Mouse (Mus musculus): Measurements from ENCODE around the gene Hadha. TPM values are rescaled to one million over a fixed set of nuclear protein-coding genes. Genes with fewer than 3 reads are reported as not detected.

Gene Hadha
- 142 and 153 TPM in 2 replicates for polyA plus RNA-seq (2015; fragmentation: Nextera tagmentation; extraction: Ambion mirVana)

DNA sequence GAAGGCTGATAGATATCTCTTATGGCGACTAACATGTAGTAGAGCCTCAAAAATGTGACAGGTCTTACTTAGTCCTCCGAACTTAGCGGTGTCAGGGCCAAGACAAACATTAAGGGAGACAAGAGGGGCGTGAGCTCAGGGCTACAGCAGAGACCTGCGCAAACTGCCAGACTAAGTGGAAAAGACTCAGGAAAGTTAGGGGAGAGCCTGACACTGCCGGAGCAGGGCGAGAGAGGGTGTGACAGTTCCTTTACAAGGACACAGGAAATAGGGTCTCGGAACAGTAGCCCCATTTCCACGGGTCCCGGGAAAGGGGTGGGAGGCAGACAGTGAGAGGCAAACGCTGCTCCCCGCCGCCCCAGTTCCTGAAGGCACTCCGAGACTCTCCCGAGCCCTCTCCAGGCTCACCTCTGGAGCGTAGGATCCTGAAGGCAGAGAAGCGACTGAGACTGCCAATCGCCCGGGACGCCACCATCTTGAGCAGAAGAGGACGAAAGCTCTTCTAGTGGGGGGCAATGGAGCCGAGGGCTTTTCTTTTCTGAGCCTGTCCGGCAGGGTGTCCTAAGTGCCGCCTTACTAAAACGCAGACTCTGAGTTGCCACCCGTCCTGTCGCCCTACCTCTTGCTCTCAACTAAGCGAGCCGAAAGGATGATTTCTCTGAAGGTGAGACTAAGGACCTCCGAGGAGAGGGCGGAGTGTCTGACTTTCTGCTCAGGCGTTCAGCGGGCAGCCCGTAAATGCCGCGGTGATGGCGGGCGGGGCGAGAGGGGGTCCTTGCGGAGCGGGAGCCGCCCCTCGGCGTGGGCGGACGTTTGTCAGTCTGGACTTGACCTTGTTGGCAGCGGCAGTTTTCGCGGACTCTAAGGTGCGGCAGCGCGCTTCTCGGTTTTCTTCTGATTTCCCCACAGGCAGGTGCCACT is at the start of gene Hadha, which contains the start of gene Hadhb:
Gene Hadha (minus strand): TSS at position 689 of the 921 bp plus-strand sequence.
Gene Hadhb (plus strand): TSS at position 775 of the 921 bp plus-strand sequence.
- peaks cover 13% of the 10 kb centered on the region; the same call in 1 of the 2 replicates for H3K4me1 ChIP-seq
- H3K36me3 ChIP-seq = no peaks in the 10 kb centered on the region
- H3K9me3 ChIP-seq = no peaks in the 10 kb centered on the region
- H3K9ac ChIP-seq = peak within 1 kb of the TSS; percentile 86
- ATAC-seq (ENCODE audit: insufficient read depth, low FRiP score, low read depth) = peak; percentile 90
- under 1% methylated on average over 53 of the region's 53 CpGs for WGBS
- no peaks in the 10 kb centered on the region for H3K27me3 ChIP-seq (replicated peaks)
- H3K4me3 ChIP-seq (replicated peaks) = peak within 1 kb of the TSS; percentile 98
- H3K4me2 ChIP-seq = peak within 1 kb of the TSS; percentile 69
- peak within 1 kb of the TSS; percentile 91 for H3K27ac ChIP-seq

DNA sequence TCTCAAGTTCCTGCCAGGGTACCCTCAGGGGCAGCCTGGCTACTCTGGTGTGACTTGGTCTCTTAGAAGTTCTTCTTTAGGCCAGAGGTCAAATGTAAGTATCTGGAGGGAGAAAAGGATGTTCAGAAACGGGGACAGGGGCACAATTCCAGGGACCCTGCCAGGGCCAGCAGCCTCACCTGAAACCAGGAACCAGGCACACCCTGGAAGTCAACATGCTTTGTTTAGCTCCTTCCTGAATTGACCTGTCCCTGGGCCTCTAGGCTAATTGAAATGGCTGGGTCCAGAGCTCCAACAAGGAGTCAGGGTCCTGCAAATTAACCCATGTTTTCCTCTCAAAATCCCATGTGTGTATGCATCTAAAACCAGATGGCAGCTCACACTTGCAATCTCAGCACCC is 49.5 kb upstream of the Hadha start:
- Histone ChIP-seq H3K4me1 (peaks cover 6% of the 10 kb centered on the region; the same call in 1 of the 2 replicates), H3K27ac (no peak overlapping the region), H3K9me3 (no peaks in the 10 kb centered on the region), H3K4me3 (replicated peaks) (no peak overlapping the region), H3K9ac (no peak overlapping the region), H3K4me2 (no peak overlapping the region), H3K36me3 (no peaks in the 10 kb centered on the region), H3K27me3 (replicated peaks) (no peaks in the 10 kb centered on the region)
- ATAC-seq (ENCODE audit: insufficient read depth, low FRiP score, low read depth) = no peak
- 52% methylated on average over 1 of the region's 1 CpGs for WGBS

DNA sequence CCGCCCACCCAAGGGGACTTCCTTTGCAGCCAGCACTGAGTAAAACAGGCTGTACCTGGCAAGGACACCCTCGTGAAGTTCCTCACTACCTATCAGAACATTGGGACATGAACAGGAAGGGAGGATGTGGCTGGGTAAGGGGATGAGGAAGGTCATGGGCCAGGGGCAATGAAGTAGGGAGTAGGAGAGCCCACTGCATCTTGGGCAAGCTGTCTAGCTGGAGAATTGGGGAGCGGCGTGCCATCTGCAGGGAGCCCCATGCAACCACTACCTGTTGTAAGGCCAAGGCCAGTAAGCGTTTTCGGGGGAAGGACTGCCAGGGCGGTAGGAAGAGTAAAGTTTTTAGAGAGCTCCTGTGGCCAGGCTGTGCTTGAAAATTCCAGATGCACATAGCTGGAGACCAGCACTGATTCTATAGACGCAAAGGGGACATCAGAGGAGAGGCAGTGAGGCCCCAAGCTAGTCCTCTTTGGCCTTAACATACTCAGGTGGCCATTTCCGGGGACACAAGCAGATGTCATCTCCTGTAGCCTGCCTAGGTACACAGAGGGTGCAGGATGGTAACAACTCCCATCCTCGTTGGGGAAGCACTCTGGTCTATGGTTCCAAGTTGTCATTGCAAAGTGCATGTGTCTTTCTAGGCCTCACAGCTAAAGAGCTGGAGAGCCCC is 48.4 kb upstream of the Hadha start:
- H3K4me2 ChIP-seq = no peak overlapping the region
- H3K4me1 ChIP-seq = peaks cover 6% of the 10 kb centered on the region; the same call in 1 of the 2 replicates
- H3K36me3 ChIP-seq = no peaks in the 10 kb centered on the region
- H3K4me3 ChIP-seq (replicated peaks) = no peak overlapping the region
- no peaks in the 10 kb centered on the region for H3K9me3 ChIP-seq
- 77% methylated on average over 10 of the region's 10 CpGs for WGBS
- H3K9ac ChIP-seq = no peak overlapping the region
- no peaks in the 10 kb centered on the region for H3K27me3 ChIP-seq (replicated peaks)
- ATAC-seq (ENCODE audit: insufficient read depth, low FRiP score, low read depth) = no peak
- no peak overlapping the region; the same call in 1 of the 2 replicates for H3K27ac ChIP-seq

DNA sequence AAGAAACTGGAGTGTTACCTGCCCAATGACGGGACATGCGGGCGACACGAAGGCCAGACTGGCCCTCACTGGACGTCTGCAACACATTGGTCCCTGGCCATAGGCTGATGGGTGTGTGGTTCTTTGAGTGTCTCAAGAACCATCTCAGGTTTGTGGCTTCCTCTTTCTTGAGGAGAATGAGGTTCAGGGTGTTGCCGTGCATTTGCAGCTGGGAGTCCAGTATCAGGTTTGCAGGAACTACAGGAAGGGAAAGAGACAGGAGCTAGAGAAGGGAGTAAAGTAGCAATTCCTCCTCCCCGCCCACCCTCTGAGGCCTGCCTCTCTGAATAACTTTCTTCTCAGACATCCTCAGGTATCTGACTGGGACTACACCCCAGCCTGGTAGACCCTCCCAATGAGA is 47.3 kb upstream of the Hadha start:
- Histone ChIP-seq H3K36me3 (no peaks in the 10 kb centered on the region), H3K27ac (no peak overlapping the region), H3K9me3 (no peaks in the 10 kb centered on the region), H3K4me2 (no peak overlapping the region), H3K27me3 (replicated peaks) (no peaks in the 10 kb centered on the region), H3K4me1 (peaks cover 6% of the 10 kb centered on the region; the same call in 1 of the 2 replicates), H3K9ac (no peak overlapping the region), H3K4me3 (replicated peaks) (no peak overlapping the region)
- WGBS = 85% methylated on average over 7 of the region's 7 CpGs
- no peak for ATAC-seq (ENCODE audit: insufficient read depth, low FRiP score, low read depth)

DNA sequence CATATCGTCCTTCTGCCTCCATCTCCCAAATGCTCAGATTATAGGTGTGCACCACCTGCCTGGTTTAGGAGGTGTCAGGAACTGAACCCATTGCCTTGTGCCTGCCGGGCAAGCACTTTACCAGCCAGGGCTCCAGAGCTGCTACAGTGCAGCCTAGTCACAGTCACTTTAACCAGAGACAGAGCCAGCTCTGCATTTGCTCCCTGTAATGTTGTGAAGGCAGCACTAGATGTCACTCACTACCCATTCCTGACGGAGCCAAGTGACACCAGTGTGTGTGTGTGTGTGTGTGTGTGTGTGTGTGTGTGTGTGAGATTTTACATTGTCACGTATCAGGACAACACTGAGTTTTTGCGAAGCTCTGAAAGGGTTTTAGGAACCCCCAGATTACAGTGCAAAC is 46.6 kb upstream of the Hadha start:
- Histone ChIP-seq H3K36me3 (no peaks in the 10 kb centered on the region), H3K4me2 (no peak overlapping the region), H3K9me3 (no peaks in the 10 kb centered on the region), H3K4me1 (peaks cover 6% of the 10 kb centered on the region; the same call in 1 of the 2 replicates), H3K9ac (no peak overlapping the region), H3K4me3 (replicated peaks) (no peak overlapping the region), H3K27ac (no peak overlapping the region), H3K27me3 (replicated peaks) (no peaks in the 10 kb centered on the region)
- WGBS = 43% methylated on average over 5 of the region's 5 CpGs
- ATAC-seq (ENCODE audit: insufficient read depth, low FRiP score, low read depth) = no peak

DNA sequence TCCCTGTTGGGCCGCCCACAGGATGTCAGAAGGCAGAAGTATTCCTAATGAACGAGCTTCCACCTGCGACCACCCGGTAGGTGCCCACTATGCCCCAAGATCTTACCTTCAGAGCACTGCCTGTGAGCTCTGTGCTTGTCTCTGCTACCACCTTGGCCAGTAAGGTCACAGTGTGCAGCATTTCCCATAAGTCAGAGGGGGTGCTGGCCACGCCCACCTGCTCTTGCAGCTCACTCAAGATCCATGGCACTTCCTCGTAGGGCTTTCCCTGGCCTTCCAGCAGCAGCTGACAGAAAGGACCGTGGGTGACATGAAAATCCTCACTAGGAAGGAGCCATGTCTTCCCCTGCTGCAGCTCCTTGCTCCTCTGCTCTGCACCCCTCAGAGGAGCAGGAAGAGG is 43.3 kb upstream of the Hadha start:
- Histone ChIP-seq H3K9me3 (no peaks in the 10 kb centered on the region), H3K27me3 (replicated peaks) (no peaks in the 10 kb centered on the region), H3K4me1 (peaks cover 5% of the 10 kb centered on the region; the same call in 1 of the 2 replicates), H3K4me3 (replicated peaks) (no peak overlapping the region), H3K36me3 (no peaks in the 10 kb centered on the region), H3K27ac (no peak overlapping the region), H3K4me2 (no peak overlapping the region), H3K9ac (no peak overlapping the region)
- 66% methylated on average over 7 of the region's 7 CpGs for WGBS
- ATAC-seq (ENCODE audit: insufficient read depth, low FRiP score, low read depth) = no peak

DNA sequence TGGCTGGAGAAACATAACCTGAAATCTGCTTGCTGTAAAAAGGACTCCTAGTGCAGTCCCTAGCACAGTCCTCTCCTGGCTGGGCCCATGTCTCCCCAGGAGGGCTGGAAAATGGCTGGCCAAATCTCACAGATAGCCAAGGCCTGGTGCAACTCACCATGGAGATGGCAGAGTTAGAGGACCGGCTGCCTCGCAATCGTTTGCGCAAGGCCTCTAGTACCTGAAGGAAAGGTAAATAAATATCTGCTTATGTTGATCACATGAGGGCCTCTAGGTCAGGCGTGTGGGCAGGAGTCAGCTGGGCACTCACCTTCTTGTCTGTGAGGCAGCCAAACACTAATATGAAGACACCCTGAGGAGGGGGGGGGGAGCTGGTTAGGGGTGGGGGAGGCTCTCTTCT is 40.4 kb upstream of the Hadha start:
- no peaks in the 10 kb centered on the region for H3K4me1 ChIP-seq
- ATAC-seq (ENCODE audit: insufficient read depth, low FRiP score, low read depth) = no peak
- H3K27ac ChIP-seq = no peak overlapping the region
- no peak overlapping the region for H3K4me3 ChIP-seq (replicated peaks)
- no peak overlapping the region for H3K4me2 ChIP-seq
- no peaks in the 10 kb centered on the region for H3K36me3 ChIP-seq
- H3K9me3 ChIP-seq = no peaks in the 10 kb centered on the region
- WGBS = 71% methylated on average over 5 of the region's 5 CpGs
- no peak overlapping the region for H3K9ac ChIP-seq
- H3K27me3 ChIP-seq (replicated peaks) = no peaks in the 10 kb centered on the region

DNA sequence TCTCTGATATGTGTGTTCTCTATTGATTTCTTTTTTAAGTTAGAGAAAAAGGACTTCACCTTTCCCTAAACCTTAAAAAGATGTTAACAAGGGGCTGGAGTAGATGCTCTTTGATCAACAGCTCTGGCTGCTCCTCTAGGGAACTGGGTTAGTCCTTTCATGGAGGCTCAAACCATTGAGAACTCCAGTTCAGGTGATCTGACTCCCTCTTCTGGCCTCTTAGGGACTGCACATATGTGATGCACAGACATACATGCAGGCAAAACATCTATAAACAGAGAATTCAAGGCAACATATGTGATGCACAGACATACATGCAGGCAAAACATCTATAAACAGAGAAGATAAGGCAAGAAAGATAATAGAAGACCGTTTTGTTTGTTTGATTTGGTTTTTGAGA is 37.5 kb upstream of the Hadha start:
- 72% methylated on average over 1 of the region's 1 CpGs for WGBS
- Histone ChIP-seq H3K36me3 (0 out of 2 replicates have a peak, but pooled peaks cover 3% of the 10 kb centered on the region), H3K4me2 (no peak overlapping the region), H3K4me3 (replicated peaks) (no peak overlapping the region), H3K4me1 (no peaks in the 10 kb centered on the region), H3K27me3 (replicated peaks) (no peaks in the 10 kb centered on the region), H3K27ac (no peak overlapping the region), H3K9ac (no peak overlapping the region), H3K9me3 (no peaks in the 10 kb centered on the region)
- no peak for ATAC-seq (ENCODE audit: insufficient read depth, low FRiP score, low read depth)

DNA sequence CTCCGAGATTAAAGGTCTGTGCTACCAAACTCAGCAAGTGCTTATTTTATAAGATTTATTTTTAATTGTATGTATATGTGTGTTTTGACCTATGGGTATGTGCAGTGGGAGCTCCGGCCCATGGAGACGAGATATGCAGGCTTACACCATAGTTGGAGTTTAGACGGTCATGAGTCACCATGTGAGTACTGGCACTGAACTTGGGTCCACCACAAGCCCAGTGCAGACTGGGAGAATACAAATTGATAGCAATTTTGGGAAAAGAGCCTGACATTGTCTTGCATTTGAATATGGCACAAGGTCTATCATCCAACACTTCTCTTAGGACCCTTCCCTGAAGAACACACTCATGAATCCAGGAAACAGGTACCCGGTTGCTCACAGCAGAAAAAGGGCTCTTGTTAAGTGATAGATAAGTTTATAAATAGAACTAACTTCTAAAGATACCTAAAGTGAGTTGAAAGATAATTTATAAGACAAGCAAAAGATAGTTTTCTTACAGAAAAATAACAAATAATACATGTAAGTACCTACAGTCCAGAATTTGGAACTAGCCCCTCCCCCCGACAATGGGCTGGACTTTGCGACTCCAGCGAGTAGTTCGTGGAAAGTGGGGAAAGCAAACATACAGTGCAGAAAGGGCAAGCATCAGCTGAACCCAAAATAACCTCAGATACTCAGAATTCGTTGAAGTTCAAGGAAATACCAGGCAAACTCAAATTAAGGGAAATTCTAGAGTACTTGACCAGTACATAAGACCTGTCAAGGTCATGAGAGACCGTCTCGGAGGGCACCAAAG is 32.9 kb upstream of the Hadha start:
- no peaks in the 10 kb centered on the region for H3K4me1 ChIP-seq
- no peaks in the 10 kb centered on the region for H3K9me3 ChIP-seq
- ATAC-seq (ENCODE audit: insufficient read depth, low FRiP score, low read depth) = no peak
- no peak overlapping the region for H3K27ac ChIP-seq
- peaks cover 20% of the 10 kb centered on the region for H3K36me3 ChIP-seq
- H3K9ac ChIP-seq = no peak overlapping the region
- no peak overlapping the region for H3K4me2 ChIP-seq
- 89% methylated on average over 12 of the region's 12 CpGs for WGBS
- H3K4me3 ChIP-seq (replicated peaks) = no peak overlapping the region
- no peaks in the 10 kb centered on the region for H3K27me3 ChIP-seq (replicated peaks)

DNA sequence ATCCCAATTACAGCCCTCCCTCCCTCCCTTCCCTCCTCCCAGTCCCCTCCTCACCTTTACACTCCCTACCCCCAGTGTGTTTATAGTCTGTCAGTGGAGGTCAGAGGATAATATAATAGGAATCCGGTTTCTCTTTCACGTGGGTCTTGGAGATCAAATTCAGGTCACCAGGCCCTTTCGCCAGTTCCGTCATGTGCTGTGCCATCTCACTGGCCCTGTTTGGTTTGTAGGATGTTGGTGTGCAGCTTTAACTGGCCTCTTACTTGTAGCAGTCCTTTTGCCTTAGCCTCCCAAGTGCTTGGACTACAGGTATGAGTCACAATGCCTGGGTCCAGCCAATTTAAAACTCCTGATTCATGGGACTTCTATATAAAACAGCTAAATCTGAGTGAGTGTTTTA is 20.8 kb upstream of the Hadha start:
- no peak for ATAC-seq (ENCODE audit: insufficient read depth, low FRiP score, low read depth)
- Histone ChIP-seq H3K36me3 (peaks cover 19% of the 10 kb centered on the region), H3K27ac (no peak overlapping the region), H3K9me3 (no peaks in the 10 kb centered on the region), H3K4me1 (no peaks in the 10 kb centered on the region), H3K4me3 (replicated peaks) (no peak overlapping the region), H3K4me2 (no peak overlapping the region), H3K9ac (no peak overlapping the region), H3K27me3 (replicated peaks) (no peaks in the 10 kb centered on the region)
- 52% methylated on average over 4 of the region's 4 CpGs for WGBS

DNA sequence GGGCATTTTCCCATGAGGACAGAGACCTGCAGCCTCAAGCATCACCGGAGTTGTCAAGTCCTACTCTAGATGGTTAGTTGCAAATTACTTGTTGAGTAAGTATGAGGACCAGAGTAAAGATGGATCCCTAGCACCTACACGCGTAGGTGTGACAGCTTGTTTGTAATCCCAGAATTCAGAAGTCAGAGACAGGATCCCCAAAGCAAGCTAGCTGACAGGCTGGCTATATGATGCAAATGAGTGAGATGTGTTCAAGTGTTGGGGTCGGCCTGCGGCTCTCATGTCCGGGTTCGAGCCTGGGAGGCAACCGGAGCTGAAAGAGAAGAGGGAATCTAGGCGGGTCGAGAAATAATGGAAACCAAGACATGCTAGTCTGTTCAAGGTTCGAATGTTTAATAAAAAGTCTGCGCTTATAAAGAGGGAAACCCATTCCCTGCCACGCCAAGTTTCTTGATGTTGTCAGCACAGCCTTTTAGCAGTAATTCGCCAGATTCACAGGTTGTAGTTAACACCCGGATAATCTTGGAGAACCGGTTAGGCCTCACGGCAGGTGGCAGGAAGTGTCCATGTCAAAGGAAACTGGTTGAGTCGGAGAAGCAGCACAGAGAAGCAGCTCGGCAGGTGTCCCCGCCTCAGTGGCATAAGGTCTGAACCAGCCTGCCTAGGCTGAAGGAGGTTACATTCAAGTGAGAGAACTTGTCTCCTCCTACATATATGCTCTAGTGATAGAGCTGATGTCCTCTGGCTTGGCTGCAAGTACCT is 18.1 kb upstream of the Hadha start:
- H3K36me3 ChIP-seq = peaks cover 15% of the 10 kb centered on the region
- no peak for ATAC-seq (ENCODE audit: insufficient read depth, low FRiP score, low read depth)
- H3K9ac ChIP-seq = no peak overlapping the region
- no peaks in the 10 kb centered on the region for H3K9me3 ChIP-seq
- no peak overlapping the region for H3K4me2 ChIP-seq
- WGBS = 50% methylated on average over 20 of the region's 20 CpGs
- H3K27me3 ChIP-seq (replicated peaks) = no peaks in the 10 kb centered on the region
- H3K4me3 ChIP-seq (replicated peaks) = no peak overlapping the region
- no peaks in the 10 kb centered on the region for H3K4me1 ChIP-seq
- peak overlapping the region; percentile 26; the same call in 1 of the 2 replicates for H3K27ac ChIP-seq

Measured in stomach, embryonic 15.5 days (tissue).